Mouse (Mus musculus): ENCODE data around the gene Prl8a2. TPM values are rescaled to one million over a fixed set of nuclear protein-coding genes. Genes with fewer than 3 reads are reported as not detected.

The Prl8a2 gene
- total RNA-seq (2021): under 1 TPM; 0.55 to 0.78 TPM
- long read RNA-seq, experiment 1, partial matches to known transcripts: 0 of 1 reads
- long read RNA-seq, experiment 1, other reads (novel, unspliced or antisense): 0 of 1 reads
- long read RNA-seq, experiment 2, partial matches to known transcripts: 0 of 1 reads
- long read RNA-seq, experiment 2, other reads (novel, unspliced or antisense): 0 of 1 reads

DNA sequence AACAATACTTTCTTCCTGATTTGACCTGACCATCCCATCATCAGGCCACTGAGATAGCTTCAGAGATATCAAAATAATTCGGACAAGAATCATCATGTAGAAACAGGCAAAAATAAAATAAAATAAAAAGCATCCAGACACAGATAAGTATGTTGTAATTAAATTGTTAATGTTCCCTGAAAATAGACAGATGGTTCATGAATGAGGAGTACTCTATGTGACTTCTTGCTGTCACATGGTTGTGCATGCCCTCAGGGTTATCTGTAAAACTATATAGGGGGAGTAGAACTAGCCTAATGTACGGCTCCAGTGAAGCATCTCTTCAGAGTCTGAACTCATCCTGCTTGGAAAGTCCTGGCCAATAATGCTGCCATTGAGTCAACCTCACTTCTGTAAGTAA, at the start of gene Prl8a2:
Prl8a2 (plus strand) TSS at position 301 of the 400 bp plus-strand sequence.
- no peak for DNase-seq

DNA sequence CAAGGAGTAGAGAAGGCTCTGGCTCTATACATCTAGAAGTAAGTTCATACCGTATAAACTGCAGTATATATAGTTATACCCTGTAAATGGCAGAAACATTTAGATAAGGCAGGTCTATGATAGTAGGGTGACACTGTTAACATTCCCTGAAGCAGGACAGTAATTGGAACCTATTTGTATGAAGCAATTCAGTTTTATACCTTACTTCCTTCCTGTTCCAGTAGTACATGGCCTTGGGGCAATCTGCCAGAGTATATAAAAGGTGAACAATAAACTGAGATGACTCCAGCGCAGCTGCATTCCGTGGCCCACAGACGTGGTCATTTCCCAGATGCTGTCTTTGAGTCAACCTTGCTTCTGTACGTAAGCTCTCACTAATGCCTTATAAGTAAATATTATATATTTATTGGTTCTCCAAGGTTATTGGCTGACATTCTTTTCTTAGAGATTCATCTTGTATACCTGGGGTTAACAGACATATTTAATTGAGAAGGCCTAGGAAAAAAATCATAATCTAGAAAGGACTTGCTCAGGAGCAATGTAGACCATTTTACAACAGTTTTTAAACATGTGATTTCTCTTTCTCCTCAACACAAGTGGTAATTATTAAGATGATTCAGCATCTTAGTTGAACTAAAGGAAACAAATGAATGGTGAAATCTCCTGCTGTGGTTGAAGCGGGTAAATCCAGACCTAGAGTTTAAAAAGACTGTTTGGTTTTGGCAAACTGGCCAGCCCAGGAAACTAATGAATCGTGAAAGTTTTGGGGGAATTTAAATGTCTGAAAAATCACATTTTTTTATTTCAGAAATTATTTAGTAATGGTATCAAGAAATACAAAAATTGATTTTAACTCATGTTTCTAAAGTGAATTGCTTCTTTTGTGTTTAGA, 32.9 kb upstream of the Prl8a2 start, which contains the start of gene Prl6a1:
Prl6a1 (plus strand) TSS at position 294 of the 892 bp plus-strand sequence.
- no peak for DNase-seq

DNA sequence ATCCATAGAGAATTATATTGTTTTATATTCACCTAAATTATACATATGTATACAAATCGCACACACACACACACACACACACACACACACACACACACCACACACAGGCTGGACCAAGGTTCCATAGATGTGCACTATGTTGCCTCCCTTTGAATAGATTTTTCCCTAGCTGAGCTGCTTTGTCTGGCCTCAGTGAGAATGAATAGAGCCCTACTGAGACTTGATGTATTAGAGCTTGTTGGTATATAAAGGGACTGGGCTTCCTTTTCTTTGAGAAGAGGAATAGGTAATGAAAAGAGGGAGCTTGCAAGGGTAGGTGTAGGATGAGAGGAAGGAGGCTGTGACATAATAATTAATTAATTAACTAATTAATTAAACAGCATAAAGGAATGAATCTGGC, 10.5 kb upstream of the Prl8a2 start:
- no peak for DNase-seq

DNA sequence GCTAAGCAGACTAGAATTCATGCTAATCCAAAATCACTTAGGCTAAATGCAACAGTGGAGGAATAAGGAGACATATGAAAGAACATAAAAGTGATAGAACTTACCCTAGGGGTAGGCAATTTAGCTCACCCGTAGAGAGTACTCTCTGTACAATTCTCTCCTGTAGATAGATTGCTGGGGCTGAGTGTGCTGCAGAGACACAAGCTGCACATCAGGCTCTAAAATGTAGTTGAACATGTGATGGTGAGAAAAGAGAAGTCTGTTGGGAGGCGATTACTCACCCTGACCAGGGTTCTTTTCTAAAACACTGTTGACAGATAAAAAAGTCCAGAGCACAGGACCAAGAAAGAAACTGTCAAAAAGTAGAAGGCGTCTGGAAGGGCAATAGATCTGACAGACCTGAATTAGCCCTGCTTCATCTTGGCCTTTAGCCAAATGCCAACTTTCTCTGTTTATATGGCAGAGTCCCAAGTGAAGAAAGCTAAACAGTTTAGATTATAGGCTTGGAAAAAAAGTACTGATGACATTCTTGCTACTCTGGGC, 2.7 kb upstream of the Prl8a2 start:
- DNase-seq: no peak

DNA sequence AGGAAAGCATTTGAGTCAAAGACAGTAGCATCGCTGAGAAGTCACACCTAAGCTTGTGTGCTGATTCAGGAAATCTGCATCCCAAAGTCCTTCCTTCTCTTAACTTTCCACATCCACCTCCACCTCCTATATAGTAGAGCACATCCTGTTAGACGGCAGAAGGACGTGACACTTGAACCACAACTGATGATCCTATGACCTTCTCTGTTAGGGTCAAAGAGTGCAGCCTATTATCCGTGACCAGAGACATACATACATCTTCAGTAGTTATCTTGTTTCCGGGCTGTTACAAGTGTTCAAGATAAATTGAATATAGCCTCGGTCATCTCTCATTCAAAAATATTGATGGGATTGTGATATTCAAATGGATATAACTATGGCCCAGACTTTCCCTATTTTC, 45.3 kb downstream of the Prl8a2 start, which contains the start of gene Prl2b1:
Prl2b1 (minus strand) TSS at position 101 of the 400 bp plus-strand sequence.
- no peak for DNase-seq

DNA sequence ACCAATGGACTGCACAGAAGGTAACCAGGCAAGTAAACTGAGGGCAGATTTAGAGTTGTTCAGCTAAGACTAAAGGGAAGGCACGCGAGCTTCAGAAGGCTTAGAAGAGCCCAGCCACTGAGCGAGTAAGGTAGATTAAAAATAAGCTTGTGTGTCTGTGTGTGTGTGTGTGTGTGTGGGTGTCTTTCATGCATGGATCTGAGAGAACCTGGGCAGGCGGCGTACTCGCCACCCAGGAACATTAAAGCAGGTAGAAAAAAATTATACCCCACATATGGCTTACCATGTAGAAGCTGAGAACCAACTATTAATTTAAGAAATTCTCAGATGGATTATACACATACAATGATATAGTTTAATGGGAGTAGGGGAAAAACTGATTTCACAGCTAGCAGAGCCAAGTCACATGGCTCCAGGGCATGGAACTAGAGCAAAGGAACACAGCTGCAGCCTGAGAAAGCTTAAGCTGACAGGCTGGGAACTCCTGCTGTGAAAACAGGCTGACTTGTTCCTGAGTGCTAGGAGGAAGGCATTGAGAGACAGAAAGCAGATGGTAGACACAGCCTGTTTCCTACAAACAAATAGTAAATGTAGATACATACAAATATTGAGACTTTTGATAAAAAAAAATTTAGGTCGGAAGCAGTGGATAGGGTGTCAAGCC, 53.7 kb downstream of the Prl8a2 start:
- DNase-seq: no peak

Other genes starting within 250 kb of the Prl8a2 start
- not detected for gene Prl3d2, start 224.0 kb upstream of the Prl8a2 start, total RNA-seq (2021)
- not detected for gene Prl3d3, start 188.9 kb upstream of the Prl8a2 start, total RNA-seq (2021)
- not detected for gene Prl3c1, start 149.0 kb upstream of the Prl8a2 start, total RNA-seq (2021)
- not detected for gene Prl3b1, start 103.8 kb upstream of the Prl8a2 start, total RNA-seq (2021)
- gene Prl3a1, start 86.2 kb upstream of the Prl8a2 start, total RNA-seq (2021): not detected
- not detected for gene Prl6a1, start 33.0 kb upstream of the Prl8a2 start, total RNA-seq (2021)
- not detected for gene Prl2b1, start 45.2 kb downstream of the Prl8a2 start, total RNA-seq (2021)
- not detected for gene Prl8a6, start 93.0 kb downstream of the Prl8a2 start, total RNA-seq (2021)
- gene Prl8a8, start 167.5 kb downstream of the Prl8a2 start, total RNA-seq (2021): not detected
- gene Prl8a9, start 218.9 kb downstream of the Prl8a2 start, total RNA-seq (2021): not detected
- gene Prl8a1, start 236.5 kb downstream of the Prl8a2 start, total RNA-seq (2021): not detected